Mouse (Mus musculus) testis, adult 2 months (tissue): ENCODE measurements around the gene Mfrp.

Experiments used
- CTCF ChIP-seq: fragments of 200-500 bp; IDR thresholded peaks from 2 replicates; pipeline ENCODE4 v1.5.1; 2012; ENCODE audit warnings: low read depth, mild to moderate bottlenecking, inconsistent platforms, low read length, moderate library complexity; ENCODE audit not compliant: control insufficient read depth, insufficient read depth, insufficient replicate concordance
- POLR2A ChIP-seq: fragments of 200-500 bp; IDR thresholded peaks from 2 replicates; pipeline ENCODE4 v1.6.1; 2012; ENCODE audit warnings: low read depth, mild to moderate bottlenecking, inconsistent platforms, low read length, moderate library complexity; ENCODE audit not compliant: control insufficient read depth

GRCm38 (mm10) chr9:44124317-44124716 is 22.8 kb downstream of the Mfrp start:
- TF ChIP-seq CTCF (peak; percentile 41; the same call in 1 of the 2 replicates), POLR2A (no peak)
